Mouse (Mus musculus) 3134 (cell line): ENCODE measurements around the gene Sgta.
A peak's percentile ranks its signal among the peaks of the same experiment; 100 is the strongest.
"Not testable (repeated sequence)": the region's sequence is repeated elsewhere in the genome, so short reads cannot be mapped to it uniquely, and the experiment has no call there.

Source experiments
- DNase-seq: peaks from one replicate; pipeline ENCODE4 v3.0.0-alpha.2; 2011; ENCODE audit warnings: low spot score; ENCODE audit not compliant: insufficient read length; ENCODE audit errors: extremely low read depth

Gene Sgta

DNA sequence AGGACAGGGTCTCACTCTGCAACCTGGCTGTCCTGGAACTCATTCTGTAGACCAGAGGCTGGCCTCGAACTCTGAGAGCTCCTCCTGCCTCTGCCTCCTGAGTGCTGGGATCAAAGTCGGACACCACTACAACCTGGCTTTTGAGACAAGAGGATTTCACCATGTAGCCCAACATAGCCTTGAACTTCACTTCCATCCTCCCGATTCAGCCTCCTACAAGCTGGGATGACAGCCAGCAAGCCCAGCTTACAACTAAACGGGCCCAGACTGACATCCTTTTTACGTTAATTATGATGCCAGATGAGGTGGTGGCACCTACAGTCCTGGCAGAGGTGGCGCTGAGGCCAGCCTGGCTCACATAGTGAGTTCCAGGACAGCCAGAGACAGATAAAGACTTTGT lies 1.1 kb downstream of the Sgta start:
- no peak for DNase-seq

GRCm38 (mm10) chr10:81057406-81058130 lies 2.4 kb downstream of the Sgta start:
- DNase-seq, result no peak

DNA sequence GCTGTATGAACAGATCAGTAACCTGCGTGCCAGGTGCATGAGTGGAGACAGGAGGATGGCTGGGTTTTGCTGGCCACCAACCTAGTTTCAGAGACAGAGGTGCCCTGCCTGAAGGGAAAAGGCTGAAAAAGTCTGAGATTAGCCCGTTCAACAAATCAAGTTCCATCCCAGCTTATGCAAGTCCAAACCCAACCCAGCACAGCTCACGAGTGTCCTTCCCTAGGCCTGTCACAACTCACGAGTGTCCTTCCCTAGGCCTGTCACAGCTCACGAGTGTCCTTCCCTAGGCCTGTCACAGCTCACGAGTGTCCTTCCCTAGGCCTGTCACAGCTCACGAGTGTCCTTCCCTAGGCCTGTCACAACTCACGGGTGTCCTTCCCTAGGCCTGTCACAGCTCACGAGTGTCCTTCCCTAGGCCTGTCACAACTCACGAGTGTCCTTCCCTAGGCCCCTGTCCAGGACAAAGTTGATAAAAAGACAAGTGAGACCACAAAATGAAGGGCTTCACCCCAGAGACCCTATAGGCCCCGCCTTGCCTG lies 4.1 kb downstream of the Sgta start:
- DNase-seq, result not testable (repeated sequence)

DNA sequence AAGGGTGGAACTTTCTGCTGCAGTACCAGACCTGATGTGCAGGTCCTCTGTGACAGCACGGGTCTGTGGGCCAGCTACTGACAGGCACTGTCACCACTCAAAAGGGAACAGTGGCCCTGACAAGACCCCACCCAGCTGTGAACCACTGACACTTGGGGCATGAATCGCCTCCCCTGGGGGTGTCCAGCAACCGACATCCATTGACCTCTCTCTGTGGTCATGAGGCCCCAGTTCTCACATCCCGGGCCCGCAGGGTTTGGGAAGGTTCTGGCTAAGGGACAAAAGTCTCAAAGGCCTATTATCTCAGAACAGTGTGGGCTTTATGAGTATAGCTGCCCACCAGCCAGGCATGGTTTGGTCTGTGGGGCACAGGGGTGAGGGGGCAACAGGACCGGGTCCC lies 4.8 kb downstream of the Sgta start:
- DNase-seq, result no peak

DNA sequence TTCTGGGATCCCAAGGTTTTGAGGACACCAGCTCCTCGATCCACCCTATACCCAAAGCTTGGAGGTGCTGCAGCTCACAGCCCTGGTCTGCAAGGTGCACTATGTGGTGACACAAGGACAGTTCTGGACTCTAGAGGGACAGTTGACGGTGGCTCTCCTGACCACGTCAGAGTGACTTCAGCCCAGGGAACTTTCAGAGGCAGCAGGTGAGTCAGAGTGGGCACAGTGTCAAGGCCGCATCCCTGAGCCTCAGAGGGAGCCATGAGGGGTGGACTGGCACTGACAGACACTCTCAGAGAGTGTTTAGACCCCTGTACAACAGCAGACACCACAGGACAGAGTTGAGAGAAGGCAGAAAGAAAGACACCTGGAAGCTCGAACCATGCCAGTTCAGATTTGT lies 7.4 kb downstream of the Sgta start:
- DNase-seq, result no peak

DNA sequence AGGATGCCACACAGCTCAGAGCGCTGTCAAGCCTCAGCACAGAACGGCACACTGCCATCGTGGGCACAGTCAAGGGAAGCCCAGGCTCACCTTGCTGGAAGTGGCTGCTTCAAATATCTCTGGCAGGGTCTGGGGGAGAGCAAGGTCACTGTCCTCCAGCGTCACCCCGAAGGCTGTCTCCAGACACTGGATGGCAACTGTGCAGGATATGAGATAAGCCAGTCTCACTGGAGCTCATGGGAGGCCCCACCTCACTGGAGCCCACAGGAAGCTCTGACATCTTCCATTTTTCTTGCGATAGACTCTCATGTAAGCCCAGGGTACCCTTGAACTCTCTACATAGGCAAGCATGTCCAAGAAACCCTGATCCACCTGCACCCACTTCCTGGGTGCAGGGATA lies 8.8 kb downstream of the Sgta start:
- DNase-seq, result no peak

DNA sequence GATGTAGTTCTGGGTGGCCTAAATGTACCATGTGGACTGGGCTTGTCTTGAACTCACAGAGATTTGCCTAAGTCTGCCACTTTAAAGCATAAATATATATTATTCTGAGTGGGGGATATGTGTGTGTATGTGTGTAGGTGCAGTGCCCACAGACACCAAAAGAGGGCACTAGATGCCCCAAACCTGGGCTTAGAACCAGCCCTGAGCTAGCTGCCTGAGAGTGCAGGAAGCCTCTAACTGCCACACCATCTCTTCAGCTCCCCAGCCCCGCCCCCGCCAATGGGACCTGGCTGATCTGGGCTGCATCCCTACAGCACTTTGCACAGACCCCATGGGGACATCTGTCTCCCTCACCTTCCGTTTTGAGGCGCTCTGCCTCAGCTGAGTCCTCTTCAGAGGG lies 9.3 kb downstream of the Sgta start:
- DNase-seq, result no peak

DNA sequence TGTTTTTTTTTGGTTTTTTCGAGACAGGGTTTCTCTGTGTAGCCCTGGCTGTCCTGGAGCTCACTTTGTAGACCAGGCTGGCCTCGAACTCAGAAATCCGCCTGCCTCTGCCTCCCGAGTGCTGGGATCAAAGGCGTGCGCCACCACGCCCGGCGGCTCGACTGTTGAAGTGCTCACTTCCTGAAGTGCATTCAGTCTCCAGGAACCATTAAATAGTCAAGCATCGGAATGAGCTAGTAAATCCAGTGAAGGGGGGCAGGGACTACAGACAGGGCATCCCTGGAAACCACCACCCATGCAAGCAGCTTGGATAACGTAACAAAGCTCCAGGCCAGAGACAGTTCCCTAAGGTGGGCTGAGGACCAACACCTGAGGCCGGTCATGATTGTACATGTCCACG lies 14.7 kb downstream of the Sgta start:
- DNase-seq, result not testable (repeated sequence)

GRCm38 (mm10) chr10:81041458-81042175 lies 18.4 kb downstream of the Sgta start:
- no peak for DNase-seq

DNA sequence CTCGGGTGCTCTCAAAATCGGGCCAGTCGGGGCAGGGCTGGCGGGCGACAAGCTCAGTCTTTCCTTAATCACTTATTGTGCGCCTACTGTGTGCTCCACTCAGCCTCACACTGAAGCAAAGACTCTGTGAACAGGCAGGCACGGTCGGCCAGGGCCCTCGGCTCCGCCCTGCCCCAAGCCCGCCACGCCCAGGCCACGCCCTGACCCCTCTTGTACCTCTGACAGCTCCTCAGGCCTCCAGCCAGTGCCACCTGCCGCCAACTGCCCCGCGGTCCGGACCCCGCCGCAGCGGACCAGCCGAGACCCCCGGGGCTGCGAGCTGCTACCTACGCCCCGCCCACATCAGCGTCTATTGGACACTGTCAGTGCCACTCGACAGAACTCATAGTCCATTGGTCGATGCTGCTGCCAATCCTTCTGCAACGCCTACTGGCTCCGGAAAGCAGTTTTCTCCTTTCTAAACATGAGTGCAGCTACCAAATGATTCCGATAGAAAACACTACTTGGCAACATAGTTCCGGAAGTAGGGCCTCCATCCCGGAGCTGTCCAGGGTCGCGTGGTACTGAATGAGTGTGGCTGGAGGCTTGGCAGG lies 22.9 kb downstream of the Sgta start, which contains the start of gene Slc39a3:
Gene Slc39a3, minus strand, starts transcription at position 439 of the 593 bp plus-strand sequence.
- peak; percentile 98 for DNase-seq

DNA sequence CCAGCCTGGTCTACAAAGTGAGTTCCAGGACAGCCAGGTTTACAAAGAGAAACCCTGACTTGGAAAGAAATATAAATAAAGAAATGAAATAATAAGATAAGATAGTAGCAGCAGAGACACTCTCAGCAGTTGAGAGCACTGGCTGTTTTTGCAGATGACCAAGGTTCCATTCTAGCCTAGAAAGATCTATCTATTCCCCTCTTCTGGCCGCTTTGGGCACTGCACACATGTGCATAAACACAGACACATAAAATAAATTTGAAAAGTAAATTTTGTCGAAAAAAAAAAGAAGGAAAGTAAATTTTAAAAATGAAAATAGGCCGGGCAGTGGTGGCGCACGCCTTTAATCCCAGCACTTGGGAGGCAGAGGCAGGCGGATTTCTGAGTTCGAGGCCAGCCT lies 23.7 kb downstream of the Sgta start:
- DNase-seq, result no peak

- no peak for DNase-seq
These were observed 26.4 kb downstream of the Sgta start for GRCm38 (mm10) chr10:81033586-81033985.

GRCm38 (mm10) chr10:81029031-81029430 lies 30.9 kb downstream of the Sgta start:
- DNase-seq, result no peak

DNA sequence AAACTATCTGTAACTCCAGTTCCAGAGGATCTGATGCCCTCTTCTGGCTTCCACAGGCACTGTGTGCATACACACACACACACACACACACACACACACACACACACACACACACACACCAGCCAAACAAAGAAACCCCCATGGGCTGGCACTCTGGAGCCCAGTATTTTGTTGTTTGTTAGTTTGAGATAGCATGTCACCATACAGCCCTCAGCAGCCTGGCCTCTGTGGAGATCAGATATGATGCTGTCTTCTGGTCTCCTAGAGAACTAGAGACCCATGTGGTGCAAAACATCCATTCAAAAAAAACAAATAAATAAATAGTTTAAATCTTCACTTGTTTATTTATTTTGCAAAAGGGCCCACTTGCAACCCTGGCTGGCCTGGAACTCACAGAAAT lies 31.8 kb downstream of the Sgta start:
- DNase-seq, result no peak

GRCm38 (mm10) chr10:81027331-81027730 lies 32.6 kb downstream of the Sgta start:
- peak; percentile 81 for DNase-seq

- DNase-seq, result no peak
These were observed 33.1 kb downstream of the Sgta start for GRCm38 (mm10) chr10:81026857-81027256.

- no peak for DNase-seq
These were observed 34.2 kb downstream of the Sgta start, which contains the start of gene Diras1 for GRCm38 (mm10) chr10:81025639-81026275. Gene Diras1 (minus strand): TSS chr10:81025662.

DNA sequence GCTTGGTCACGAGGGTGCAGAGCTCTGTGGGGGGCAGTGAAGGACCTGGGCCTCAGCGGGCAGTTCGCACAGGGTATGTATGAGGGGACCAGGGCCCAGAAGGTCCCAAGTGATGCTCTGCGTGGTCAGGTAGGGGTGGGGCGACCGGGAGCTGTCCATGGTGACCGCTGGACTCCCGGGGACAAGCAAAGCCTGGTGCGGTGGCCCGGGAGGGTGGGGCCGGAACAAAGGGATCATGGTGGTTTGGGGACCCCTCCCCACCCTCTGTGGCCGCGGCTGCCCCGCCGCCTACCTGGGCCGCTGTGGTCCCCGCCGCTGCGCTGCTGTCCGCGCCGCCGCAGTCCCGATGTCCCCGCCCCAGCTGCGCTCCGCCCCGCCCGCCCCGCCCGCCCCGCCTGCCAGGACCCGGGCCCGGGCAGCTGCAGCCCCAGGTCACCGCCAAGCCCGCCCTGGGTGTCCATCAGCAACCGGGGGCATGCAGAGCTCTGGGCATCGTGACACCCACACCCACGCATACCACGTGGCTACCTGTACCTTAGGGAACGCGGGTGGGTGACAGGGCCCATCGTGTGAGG lies 34.8 kb downstream of the Sgta start:
- no peak for DNase-seq

- DNase-seq, result peak; percentile 56
These were observed 35.5 kb downstream of the Sgta start for GRCm38 (mm10) chr10:81024346-81024937.

GRCm38 (mm10) chr10:81022744-81023143 lies 37.2 kb downstream of the Sgta start:
- no peak for DNase-seq
